Mouse (Mus musculus) G1E-ER4 (cell line): ENCODE measurements around the gene Palld. TPM values are rescaled to one million over a fixed set of nuclear protein-coding genes. Genes with fewer than 3 reads are reported as not detected.

Experiments
- GATA1 ChIP-seq: IDR thresholded peaks from one replicate; pipeline ENCODE4 v1.8.0; 2012; ENCODE audit warnings: low read length, inconsistent platforms
- polyA plus RNA-seq: library from polyadenylated mRNA; stranded (reverse); fragments of >175 nt; gene quantifications from 2 replicates; pipeline ENCODE4 v1.2.3, GENCODE M21; 2012

The Palld gene
- polyA plus RNA-seq, 1 experiment: not detected

DNA sequence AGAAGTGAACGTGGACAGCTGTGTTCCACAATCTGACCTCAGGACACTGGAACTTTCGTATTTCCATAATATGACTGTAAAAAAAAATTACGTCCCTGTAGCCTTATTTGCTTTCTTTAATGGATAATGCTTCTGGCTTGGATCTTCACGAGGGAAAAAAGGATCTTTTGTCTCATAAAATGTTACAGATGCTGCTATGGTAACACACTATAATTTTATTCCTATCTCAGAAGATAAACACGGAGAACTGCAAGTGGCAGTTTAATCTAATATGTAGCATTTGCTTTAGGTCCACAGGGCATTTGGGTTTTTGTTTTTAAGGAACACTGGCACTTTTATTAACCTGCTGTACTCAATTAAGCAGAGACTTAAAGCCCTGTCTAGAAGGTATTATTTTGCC, 79.3 kb downstream of the Palld start:
- TF ChIP-seq GATA1: no peak

GRCm38 (mm10) chr8:61803764-61804163, 98.7 kb downstream of the Palld start:
- TF ChIP-seq GATA1: no peak

DNA sequence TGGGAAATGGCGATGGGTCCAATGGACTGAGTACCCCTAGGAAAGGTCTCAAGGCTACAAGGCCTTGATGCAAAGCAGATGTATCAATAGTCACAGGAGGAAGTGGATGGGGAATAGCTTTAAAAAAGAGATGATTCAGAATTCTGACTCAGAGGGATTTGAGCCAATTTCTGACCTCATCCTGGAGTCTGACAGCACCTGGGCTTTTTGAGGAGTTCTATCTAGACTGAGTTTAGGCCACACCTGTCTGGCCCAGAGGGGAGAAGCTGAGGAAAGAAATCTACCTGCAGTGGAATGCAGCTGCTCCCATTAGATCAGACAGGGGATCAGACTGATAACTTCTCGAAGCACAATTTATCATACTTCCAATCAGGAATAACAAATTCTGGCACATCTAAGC, 99.7 kb downstream of the Palld start:
- no peak for TF ChIP-seq GATA1

DNA sequence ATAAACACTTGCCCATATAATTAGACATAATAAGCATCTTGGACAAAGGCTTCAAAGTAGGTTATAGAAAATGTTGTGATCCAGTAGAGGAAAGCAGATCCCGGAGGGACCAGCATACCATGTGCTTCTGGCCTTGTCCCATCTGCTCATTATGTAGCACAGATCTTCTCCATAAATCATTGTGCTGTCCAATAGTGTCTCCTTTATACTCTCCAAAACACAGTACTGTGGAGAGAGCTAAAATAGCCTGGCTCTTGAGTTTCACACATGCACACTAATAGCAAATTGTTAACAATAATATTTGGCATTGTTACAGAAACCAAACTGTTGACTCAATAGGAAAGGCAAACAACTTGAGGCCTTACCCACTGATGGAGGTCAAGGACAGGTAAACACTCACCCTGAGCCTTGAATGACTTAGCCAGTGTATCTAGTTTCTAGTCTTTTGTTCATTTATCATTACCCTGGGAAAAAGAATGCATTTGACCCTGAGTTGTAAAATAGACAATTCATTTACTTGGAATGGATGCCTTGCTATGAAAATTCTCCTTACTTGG, 105.0 kb downstream of the Palld start:
- no peak for TF ChIP-seq GATA1

DNA sequence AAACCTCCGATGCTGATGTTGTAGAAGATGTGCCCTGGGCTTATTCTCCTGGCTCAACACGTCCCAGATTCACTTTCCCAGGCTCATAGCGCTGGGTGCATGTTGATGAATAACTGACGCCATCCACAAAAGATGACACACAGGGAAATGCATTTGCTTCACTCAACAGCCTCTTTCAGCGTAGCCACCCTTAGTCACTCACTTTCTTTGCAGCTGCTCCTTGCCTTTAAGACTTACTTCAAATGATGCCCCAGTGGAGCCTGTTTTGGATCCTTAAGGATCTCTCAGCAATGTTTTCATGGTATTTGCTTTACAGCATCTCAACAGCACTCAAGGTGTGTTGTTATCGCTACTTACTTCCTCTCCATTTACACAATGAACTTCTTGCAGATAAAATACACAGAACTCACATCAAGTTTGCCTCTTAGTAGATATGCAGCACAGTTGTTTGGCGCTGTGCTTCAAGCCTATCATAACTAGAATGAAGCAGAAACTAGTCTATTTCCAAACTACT, 105.9 kb downstream of the Palld start:
- no peak for TF ChIP-seq GATA1

GRCm38 (mm10) chr8:61789946-61790345, 112.5 kb downstream of the Palld start:
- no peak for TF ChIP-seq GATA1

- TF ChIP-seq GATA1: no peak
Measured at GRCm38 (mm10) chr8:61789289-61789688, 113.2 kb downstream of the Palld start.

- no peak for TF ChIP-seq GATA1
Measured at GRCm38 (mm10) chr8:61782931-61783491, 119.5 kb downstream of the Palld start.

DNA sequence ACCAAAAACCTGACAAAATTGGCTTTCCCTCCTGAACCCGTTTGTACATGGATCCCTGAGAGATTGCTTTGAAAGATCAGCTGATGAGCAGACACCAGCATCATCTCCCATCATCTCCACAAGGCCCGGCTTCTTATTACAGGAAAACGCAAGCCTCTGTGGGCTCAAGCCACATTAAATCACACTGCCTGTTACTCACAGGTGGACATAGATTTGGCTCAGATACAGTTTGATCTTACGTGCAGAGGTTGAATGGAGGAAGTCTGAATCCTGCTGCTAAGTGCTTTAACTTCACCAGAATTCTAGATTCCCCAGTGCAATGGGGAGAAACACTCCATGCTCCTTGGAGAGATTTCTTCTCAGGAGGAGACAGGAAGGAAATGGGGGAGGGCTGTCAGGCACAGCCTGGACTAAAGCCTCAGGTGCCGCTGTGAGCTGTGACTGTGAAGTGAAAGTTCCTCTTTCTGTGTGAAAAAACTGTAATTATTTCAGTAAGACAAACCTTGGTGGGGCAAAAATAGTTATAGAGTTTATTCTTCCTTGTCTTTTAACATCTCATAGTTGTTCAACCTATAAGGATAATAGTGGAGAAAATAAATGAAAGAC, 121.7 kb downstream of the Palld start:
- no peak for TF ChIP-seq GATA1

DNA sequence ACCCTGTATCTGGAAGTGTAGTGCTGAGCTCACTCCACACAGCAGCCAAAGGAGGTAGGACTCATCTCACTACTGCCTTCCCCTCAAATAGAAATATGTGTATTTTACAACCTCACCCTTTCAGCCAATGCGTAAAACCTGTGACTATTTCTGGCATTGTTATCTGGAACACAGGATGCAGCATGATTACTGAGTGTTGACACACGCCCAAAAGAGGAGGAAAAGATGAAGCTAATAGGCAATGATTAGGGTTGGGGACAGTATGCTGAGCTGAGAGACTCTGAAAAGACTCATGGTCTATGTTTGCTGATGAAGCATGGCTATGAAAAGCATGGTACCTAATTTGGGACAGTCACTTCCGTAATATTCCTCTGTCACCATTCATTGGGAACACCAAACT, 124.3 kb downstream of the Palld start:
- no peak for TF ChIP-seq GATA1

DNA sequence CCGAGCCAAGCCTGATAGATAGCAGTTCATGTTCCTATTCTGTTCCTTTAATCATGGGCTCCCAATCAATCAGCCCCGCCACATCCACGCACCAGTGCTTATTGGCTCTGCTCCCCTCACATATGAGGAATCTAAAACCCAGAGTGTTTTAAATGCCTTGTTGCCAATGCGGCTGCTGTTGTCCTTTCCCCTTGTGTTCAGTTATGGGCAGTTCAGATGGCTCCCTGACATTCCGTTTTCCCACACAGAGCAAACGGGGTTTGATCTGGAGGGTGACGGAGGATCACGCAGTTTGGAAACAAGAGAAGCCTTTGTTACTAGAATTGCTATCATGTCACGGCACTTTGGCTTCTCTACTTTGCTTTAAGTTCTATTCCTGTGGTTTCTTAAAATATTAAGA, 125.9 kb downstream of the Palld start:
- TF ChIP-seq GATA1: no peak

- no peak for TF ChIP-seq GATA1
Measured at GRCm38 (mm10) chr8:61775936-61776335, 126.6 kb downstream of the Palld start.

DNA sequence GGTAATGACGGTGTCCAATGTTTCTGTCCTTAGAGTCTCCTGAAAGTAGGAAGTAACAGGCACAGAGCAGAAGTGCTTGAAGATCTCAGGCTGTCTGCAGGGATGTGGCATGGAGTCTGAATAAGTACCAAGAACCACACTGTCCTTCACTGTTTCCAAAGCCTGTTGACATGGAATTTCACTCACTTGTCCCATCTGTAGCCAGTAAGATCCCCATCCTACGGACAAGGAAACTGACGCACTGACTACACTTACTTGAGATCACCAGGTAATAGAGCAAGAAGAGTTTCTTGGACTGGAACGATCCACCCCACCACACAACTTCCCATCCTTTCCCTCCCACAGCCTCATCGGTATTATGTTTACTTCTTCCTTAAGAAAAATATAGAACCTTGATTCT, 128.3 kb downstream of the Palld start:
- TF ChIP-seq GATA1: no peak

GRCm38 (mm10) chr8:61773595-61774088, 128.8 kb downstream of the Palld start:
- no peak for TF ChIP-seq GATA1

- TF ChIP-seq GATA1: no peak
Measured at GRCm38 (mm10) chr8:61771328-61771727, 131.2 kb downstream of the Palld start.

DNA sequence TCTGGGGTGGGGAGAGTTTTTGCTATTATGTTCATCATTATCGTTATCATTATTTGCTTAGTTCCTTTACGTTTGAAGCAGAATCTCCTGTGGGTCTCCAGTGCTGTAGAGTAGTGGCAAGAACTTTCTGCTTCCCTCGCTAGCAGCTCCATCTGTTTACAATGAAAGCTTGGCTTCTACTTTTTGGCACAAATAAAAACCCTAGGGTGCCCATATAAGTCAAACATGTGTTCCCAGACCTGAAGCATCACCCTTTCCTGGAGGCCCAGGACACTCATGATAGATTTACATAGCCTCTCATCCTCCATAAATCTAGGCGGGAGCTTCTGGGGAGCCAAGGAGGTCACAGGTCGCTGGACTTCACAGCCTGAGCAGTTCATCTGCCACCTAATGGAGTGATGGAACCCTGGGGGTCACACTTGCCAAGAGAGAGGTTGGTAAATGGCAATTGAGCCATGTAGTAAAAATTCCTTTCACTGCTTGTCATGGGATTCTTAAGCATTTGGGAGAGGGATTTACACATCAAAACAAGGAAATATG, 133.1 kb downstream of the Palld start:
- TF ChIP-seq GATA1: no peak

DNA sequence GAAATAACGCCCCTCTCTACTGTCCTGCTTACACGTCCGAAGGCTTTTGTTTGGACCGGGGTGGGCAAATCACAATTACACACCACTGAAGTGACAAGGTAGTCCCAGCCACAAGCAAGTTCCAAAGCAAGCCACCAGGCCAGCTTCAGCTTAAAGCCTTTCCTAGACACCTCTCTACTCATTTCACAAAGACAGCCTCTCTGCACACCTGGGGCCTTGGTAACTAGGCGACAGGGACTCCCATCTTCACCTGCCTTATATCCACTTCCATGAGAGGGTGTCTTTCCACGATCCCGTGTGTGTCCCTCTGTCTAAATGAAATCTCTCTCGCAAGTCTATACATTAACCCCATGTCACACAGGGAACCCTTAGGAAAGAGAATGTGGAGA, 142.3 kb downstream of the Palld start:
- no peak for TF ChIP-seq GATA1
